Mouse (Mus musculus) urinary bladder, postnatal 10 days (tissue): ENCODE results near the gene Selenbp2.
"Not testable (repeated sequence)": the region's sequence is repeated elsewhere in the genome, so short reads cannot be mapped to it uniquely, and the experiment has no call there.

Source experiments
- DNase-seq: peaks from one replicate; pipeline ENCODE4 v3.0.0; 2022; ENCODE audit warnings: low spot score

Selenbp2 gene

GRCm38 (mm10) chr3:94693329-94693825 is at the start of gene Selenbp2:
Selenbp2 (plus strand) TSS chr3:94693556.
- DNase-seq, result no peak

GRCm38 (mm10) chr3:94648755-94649590 is 44.4 kb upstream of the Selenbp2 start:
- no peak for DNase-seq

GRCm38 (mm10) chr3:94650409-94650808 is 42.9 kb upstream of the Selenbp2 start:
- no peak for DNase-seq

- DNase-seq, result not testable (repeated sequence)
Observed at GRCm38 (mm10) chr3:94653967-94654366, 39.4 kb upstream of the Selenbp2 start.

GRCm38 (mm10) chr3:94657852-94658739 is 35.3 kb upstream of the Selenbp2 start:
- not testable (repeated sequence) for DNase-seq

- DNase-seq, result not testable (repeated sequence)
Observed at GRCm38 (mm10) chr3:94658740-94659095, 34.6 kb upstream of the Selenbp2 start, which contains the start of gene Tuft1. Tuft1 (minus strand) TSS chr3:94658872.

- DNase-seq, result not testable (repeated sequence)
Observed at GRCm38 (mm10) chr3:94659142-94659748, 34.1 kb upstream of the Selenbp2 start.

GRCm38 (mm10) chr3:94660841-94661240 is 32.5 kb upstream of the Selenbp2 start:
- not testable (repeated sequence) for DNase-seq

- DNase-seq, result not testable (repeated sequence)
Observed at GRCm38 (mm10) chr3:94665060-94665802, 28.1 kb upstream of the Selenbp2 start.

GRCm38 (mm10) chr3:94665896-94666295 is 27.5 kb upstream of the Selenbp2 start:
- DNase-seq, result not testable (repeated sequence)

GRCm38 (mm10) chr3:94675101-94675500 is 18.3 kb upstream of the Selenbp2 start:
- DNase-seq, result not testable (repeated sequence)

- DNase-seq, result no peak
Observed at GRCm38 (mm10) chr3:94679351-94679841, 14.0 kb upstream of the Selenbp2 start.

- not testable (repeated sequence) for DNase-seq
Observed at GRCm38 (mm10) chr3:94680032-94680431, 13.3 kb upstream of the Selenbp2 start.

GRCm38 (mm10) chr3:94680783-94681182 is 12.6 kb upstream of the Selenbp2 start:
- no peak for DNase-seq

- DNase-seq, result no peak
Observed at GRCm38 (mm10) chr3:94683646-94684045, 9.7 kb upstream of the Selenbp2 start.

- DNase-seq, result not testable (repeated sequence)
Observed at GRCm38 (mm10) chr3:94685989-94686772, 7.2 kb upstream of the Selenbp2 start.

GRCm38 (mm10) chr3:94688698-94689097 is 4.7 kb upstream of the Selenbp2 start:
- not testable (repeated sequence) for DNase-seq

- DNase-seq, result not testable (repeated sequence)
Observed at GRCm38 (mm10) chr3:94689195-94689594, 4.2 kb upstream of the Selenbp2 start.

- not testable (repeated sequence) for DNase-seq
Observed at GRCm38 (mm10) chr3:94690162-94690561, 3.2 kb upstream of the Selenbp2 start.

- no peak for DNase-seq
Observed at GRCm38 (mm10) chr3:94690616-94691247, 2.6 kb upstream of the Selenbp2 start.
